16 mouse cellular contexts compared by ENCODE assay signal in the genomic region with DNA sequence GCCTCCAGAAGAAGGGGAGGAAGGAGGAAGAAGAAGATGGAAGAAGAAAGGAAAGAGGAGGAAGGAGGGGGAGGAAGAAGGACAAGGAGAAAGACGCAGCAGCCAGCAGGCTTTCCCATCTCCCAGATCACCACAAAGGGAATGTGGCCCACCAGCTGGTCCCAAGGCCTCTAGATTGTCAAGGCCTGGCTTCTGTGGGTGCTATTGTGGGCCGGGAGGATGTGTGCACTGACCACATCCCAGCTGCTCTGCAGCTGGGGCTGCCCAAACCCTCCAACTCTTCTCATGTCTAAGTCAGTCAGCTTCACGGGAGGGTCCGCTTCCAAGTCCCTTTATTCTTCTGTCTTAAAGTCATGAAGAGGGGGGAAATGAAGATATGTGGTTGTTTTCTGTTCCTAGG. TPM values are rescaled to one million over a fixed set of nuclear protein-coding genes. Genes with fewer than 3 reads are reported as not detected.
"Had no signal": no experiment of that assay in that cellular context is flagged by ENCODE, and none has a peak within 500 bp of the region (broad histone marks: within the 10 kb centered on the region; RNA-seq: fewer than 3 reads in every experiment).

No protein-coding gene starts in this region.

- H3K27me3 ChIP-seq: midbrain, embryonic 15.5 days had no signal

- H3K36me3 ChIP-seq: midbrain, embryonic 15.5 days; neural tube, embryonic 12.5 days; stomach, embryonic 15.5 days had no signal

- H3K4me3 ChIP-seq: midbrain, embryonic 13.5 days; midbrain, embryonic 15.5 days; neural tube, embryonic 12.5 days; stomach, embryonic 15.5 days had no signal

- H3K9me3 ChIP-seq: midbrain, embryonic 13.5 days; midbrain, embryonic 15.5 days; neural tube, embryonic 12.5 days; stomach, embryonic 15.5 days had no signal

- H3K4me2 ChIP-seq: lung, embryonic 14.5 days; midbrain, embryonic 11.5 days; midbrain, embryonic 13.5 days; midbrain, embryonic 15.5 days; neural tube, embryonic 12.5 days; stomach, embryonic 15.5 days had no signal

- H3K27ac ChIP-seq: liver, embryonic 14.5 days; midbrain, embryonic 13.5 days; midbrain, embryonic 15.5 days; neural tube, embryonic 12.5 days; stomach, embryonic 15.5 days; stomach, postnatal 0 days had no signal

- DNase-seq: lung, adult 18-20 months; lung, embryonic 14.5 days; right cerebral cortex, postnatal 14 days; thymus, adult 2 months; thymus, postnatal 25 days; thymus, postnatal 4 days had no signal

RNA-seq across cellular contexts. Expression of a gene that starts 5.3 kb away (rescaled TPM):
- total RNA-seq: megakaryocyte, adult 5-6 weeks; megakaryocyte-erythroid progenitor cell, adult 5-6 weeks; neutrophil, adult 5-6 weeks had no signal
